Mouse (Mus musculus) G1E (cell line): ENCODE measurements around the gene Lemd1.

Source experiments
- CTCF ChIP-seq: IDR thresholded peaks from 2 replicates; pipeline ENCODE4 v1.5.1; 2012; ENCODE audit warnings: low read depth, low read length, inconsistent platforms, mixed read lengths
- GATA2 ChIP-seq: IDR thresholded peaks from 2 replicates; pipeline ENCODE4 v1.6.1; 2012; ENCODE audit warnings: low read depth, low read length, inconsistent platforms, borderline replicate concordance

- TF ChIP-seq CTCF (no peak), GATA2 (no peak)
Observed at GRCm38 (mm10) chr1:132145973-132146685, 45.1 kb upstream of the Lemd1 start.
